Mouse (Mus musculus): Measurements from ENCODE around the gene Prkg1.

DNA sequence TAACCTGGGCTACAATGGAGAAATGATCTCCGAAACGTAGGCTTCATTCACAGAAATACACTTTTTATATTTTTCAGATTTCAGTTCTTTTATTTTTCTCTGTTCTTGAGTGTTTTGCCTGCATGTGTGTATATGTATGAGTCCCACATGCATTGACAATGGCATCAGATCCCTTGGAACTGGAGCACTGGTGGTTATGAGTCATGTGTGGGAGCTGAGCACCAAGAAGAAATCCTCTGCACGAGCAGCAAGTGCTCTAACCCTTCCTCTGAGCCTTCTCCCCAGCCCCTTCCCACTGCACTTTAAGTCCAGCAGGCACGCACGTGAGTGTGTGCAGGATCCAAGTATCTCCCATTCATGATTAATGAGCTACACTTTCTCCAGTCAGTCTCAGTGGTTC, 93.1 kb downstream of the Prkg1 start:
- TF ChIP-seq POLR2A (IDR thresholded peaks at IDR 0.05; ENCODE audit: insufficient read depth, low read depth, low read length) (no peak), CTCF (IDR thresholded peaks at IDR 0.05) (no peak)
